Mouse (Mus musculus): Measurements from ENCODE around the gene Cyp3a57.

- TF ChIP-seq CTCF (IDR thresholded peaks at IDR 0.05; ENCODE audit: low read depth) (no peak), EP300 (IDR thresholded peaks at IDR 0.05; ENCODE audit: low read depth) (no peak)
Observed at GRCm38 (mm10) chr5:145300469-145300868, 44.6 kb upstream of the Cyp3a57 start.

Measured in liver, postnatal 0 days (tissue).